Mouse (Mus musculus) heart, adult 2 months (tissue): ENCODE data around the gene Syngr1.

Source experiments
- EP300 ChIP-seq: fragments of 200-500 bp; IDR thresholded peaks from 2 replicates; pipeline ENCODE4 v1.6.1; 2011; ENCODE audit warnings: low read depth, low read length, control low read depth; ENCODE audit not compliant: insufficient read depth
- POLR2A ChIP-seq: fragments of 200-500 bp; IDR thresholded peaks from 2 replicates; pipeline ENCODE4 v1.6.1; 2011; ENCODE audit warnings: mild to moderate bottlenecking, low read depth, low read length, control low read depth; ENCODE audit not compliant: insufficient read depth

DNA sequence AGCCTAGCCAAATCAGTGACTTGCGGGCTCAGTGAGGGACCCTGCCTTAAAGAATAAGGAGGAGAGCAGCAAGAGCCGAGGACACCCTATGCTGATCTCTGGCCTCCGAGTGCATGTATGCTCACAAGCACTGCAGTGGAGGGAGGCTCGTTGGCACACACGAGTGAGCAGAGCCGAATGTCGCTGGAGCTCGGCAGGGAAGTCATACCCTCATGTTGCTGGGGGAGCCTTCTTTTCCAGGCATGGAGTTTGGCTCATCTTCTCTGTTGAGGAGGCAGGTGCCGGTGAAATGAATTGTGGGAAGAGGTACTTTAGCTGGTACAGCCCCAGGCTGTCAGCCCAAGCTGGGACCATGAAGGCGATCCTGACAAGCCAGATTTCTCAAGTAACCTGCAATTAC is 5.3 kb downstream of the Syngr1 start:
- TF ChIP-seq EP300 (no peak), POLR2A (no peak)
